Mouse (Mus musculus) MEL (cell line): ENCODE data around the gene Parp12.

ENCODE experiments used
- CHD2 ChIP-seq: IDR thresholded peaks from 2 replicates; pipeline ENCODE4 v1.6.1; 2011; ENCODE audit warnings: low read length, improper control_type of control experiment
- CTCF ChIP-seq, 3 experiments: IDR thresholded peaks in 2 of 3; conservative IDR thresholded peaks in 1 of 3; 2 replicates each; pipeline ENCODE4 v1.5.1; 2011 to 2012; ENCODE audit warnings: low read length in 3 of 3, low read depth in 2 of 3, mild to moderate bottlenecking in 2 of 3, improper control_type of control experiment in 1 of 3, inconsistent platforms in 1 of 3, mixed read lengths in 1 of 3, moderate library complexity in 1 of 3; ENCODE audit not compliant: control insufficient read depth in 1 of 3, insufficient read depth in 1 of 3, poor library complexity in 1 of 3, severe bottlenecking in 1 of 3
- E2F4 ChIP-seq: IDR thresholded peaks from 2 replicates; pipeline ENCODE4 v1.6.1; 2011; ENCODE audit warnings: low read depth, low read length, improper control_type of control experiment, borderline replicate concordance
- GABPA ChIP-seq: IDR thresholded peaks from 2 replicates; pipeline ENCODE4 v1.6.1; 2012; ENCODE audit warnings: low read depth, mild to moderate bottlenecking, inconsistent platforms, low read length, improper control_type of control experiment, moderate library complexity
- GATA1 ChIP-seq: IDR thresholded peaks from 2 replicates; pipeline ENCODE4 v1.6.1; 2011; ENCODE audit warnings: low read depth, low read length, improper control_type of control experiment
- MAZ ChIP-seq: IDR thresholded peaks from 2 replicates; pipeline ENCODE4 v1.6.1; 2012; ENCODE audit warnings: low read depth, mild to moderate bottlenecking, inconsistent platforms, low read length, improper control_type of control experiment
- MYB ChIP-seq: IDR thresholded peaks from 2 replicates; pipeline ENCODE4 v1.6.1; 2011; ENCODE audit warnings: mild to moderate bottlenecking, low read depth, low read length, improper control_type of control experiment
- POLR2A ChIP-seq, 2 experiments: IDR thresholded peaks; 2 replicates each; pipeline ENCODE4 v1.6.1; 2011 to 2012; ENCODE audit warnings: low read length in 2 of 2, mild to moderate bottlenecking in 2 of 2, control low read depth in 1 of 2, improper control_type of control experiment in 1 of 2, low read depth in 1 of 2, moderate library complexity in 1 of 2; ENCODE audit not compliant: control insufficient read depth in 1 of 2, insufficient read depth in 1 of 2, poor library complexity in 1 of 2
- TAL1 ChIP-seq: IDR thresholded peaks from 2 replicates; pipeline ENCODE4 v1.6.1; 2012; ENCODE audit warnings: mild to moderate bottlenecking, inconsistent platforms, low read length, moderate library complexity, mixed read lengths
- UBTF ChIP-seq: IDR thresholded peaks from 2 replicates; pipeline ENCODE4 v1.6.1; 2012; ENCODE audit warnings: low read depth, mild to moderate bottlenecking, inconsistent platforms, low read length, improper control_type of control experiment, moderate library complexity, borderline replicate concordance; ENCODE audit not compliant: insufficient read depth
- USF1 ChIP-seq: IDR thresholded peaks from 2 replicates; pipeline ENCODE4 v1.6.1; 2014; ENCODE audit warnings: low read depth, mild to moderate bottlenecking, inconsistent platforms, low read length, improper control_type of control experiment, moderate library complexity
- USF2 ChIP-seq, 2 experiments: IDR thresholded peaks; 2 replicates each; pipeline ENCODE4 v1.6.1; 2011 to 2012; ENCODE audit warnings: improper control_type of control experiment in 2 of 2, low read length in 2 of 2, borderline replicate concordance in 1 of 2, inconsistent platforms in 1 of 2, low read depth in 1 of 2, mild to moderate bottlenecking in 1 of 2; ENCODE audit not compliant: insufficient read depth in 1 of 2

GRCm38 (mm10) chr6:39115438-39115837, 2.7 kb downstream of the Parp12 start:
- no peak for TF ChIP-seq UBTF
- TF ChIP-seq CTCF (IDR thresholded peaks at IDR 0.05 in 2 of 3, conservative IDR thresholded peaks at IDR 0.05 in 1 of 3; ENCODE audit: control insufficient read depth in 1 of 3, insufficient read depth in 1 of 3, low read depth in 2 of 3, low read length in 3 of 3, poor library complexity in 1 of 3, severe bottlenecking in 1 of 3), result no peak
- TF ChIP-seq CHD2, result no peak
- no peak for TF ChIP-seq GATA1
- no peak for TF ChIP-seq MYB
- no peak for TF ChIP-seq POLR2A (IDR thresholded peaks at IDR 0.05; ENCODE audit: control insufficient read depth in 1 of 2, insufficient read depth in 1 of 2, low read depth in 1 of 2, low read length in 2 of 2, poor library complexity in 1 of 2)
- TF ChIP-seq USF1, result no peak
- no peak for TF ChIP-seq MAZ
- TF ChIP-seq USF2 (IDR thresholded peaks at IDR 0.05; ENCODE audit: borderline replicate concordance in 1 of 2, insufficient read depth in 1 of 2, low read depth in 1 of 2, low read length in 2 of 2), result no peak
- TF ChIP-seq E2F4, result no peak
- TF ChIP-seq TAL1, result no peak
- TF ChIP-seq GABPA, result no peak
